Mouse (Mus musculus): ENCODE data around the gene Zfp951.
"Not testable (repeated sequence)": the region's sequence is repeated elsewhere in the genome, so short reads cannot be mapped to it uniquely, and the experiment has no call there.

Gene Zfp951

DNA sequence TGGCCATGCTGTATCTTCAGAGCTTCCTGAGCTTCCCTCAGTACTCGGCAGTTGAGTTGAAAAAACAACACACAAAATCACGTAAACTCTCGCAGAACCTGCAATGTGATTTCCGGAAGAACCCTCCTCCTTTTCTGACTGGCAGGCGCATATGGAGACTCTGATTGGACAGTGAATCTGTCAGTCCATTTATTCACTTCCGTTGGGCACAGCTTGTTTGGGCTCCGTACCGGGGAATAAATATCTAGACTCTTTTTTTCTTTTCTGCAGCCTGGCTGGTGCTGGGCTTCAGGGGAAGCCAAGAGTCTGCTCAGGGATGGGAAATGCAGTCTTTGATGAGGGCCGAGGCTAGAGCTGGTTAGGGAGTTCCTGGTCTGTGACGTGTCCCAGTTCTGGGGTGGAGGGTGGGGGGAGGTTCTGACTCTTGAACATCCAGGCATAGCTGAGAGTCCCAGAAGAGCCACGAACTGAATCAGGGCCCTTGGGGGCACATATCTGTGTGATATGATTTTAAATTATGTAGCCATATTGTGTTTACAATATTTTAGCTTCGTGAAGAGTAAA is at the start of gene Zfp951:
TSS of gene Zfp951 (minus strand) at position 109 of the 564 bp plus-strand sequence.
- DNase-seq = peak; percentile 42

DNA sequence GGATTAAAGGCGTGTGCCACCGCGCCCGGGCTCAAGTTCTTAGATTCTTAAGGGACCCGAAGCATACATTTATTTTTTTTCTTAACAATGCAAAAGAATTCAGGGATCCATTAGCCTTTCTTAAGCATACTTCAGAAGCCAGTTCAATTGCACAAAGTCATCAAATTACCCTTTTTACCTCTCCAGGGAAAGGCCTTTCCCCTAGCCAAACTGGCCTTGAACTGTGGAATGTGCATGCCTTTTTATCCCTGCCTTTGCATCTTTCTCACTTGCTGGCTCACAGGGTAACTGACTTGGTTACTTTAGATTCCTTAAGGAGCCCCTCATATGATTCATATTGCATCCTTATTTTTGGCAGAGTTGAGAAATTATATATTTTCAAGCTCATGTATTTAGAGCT is 46.7 kb upstream of the Zfp951 start:
- DNase-seq = not testable (repeated sequence)

DNA sequence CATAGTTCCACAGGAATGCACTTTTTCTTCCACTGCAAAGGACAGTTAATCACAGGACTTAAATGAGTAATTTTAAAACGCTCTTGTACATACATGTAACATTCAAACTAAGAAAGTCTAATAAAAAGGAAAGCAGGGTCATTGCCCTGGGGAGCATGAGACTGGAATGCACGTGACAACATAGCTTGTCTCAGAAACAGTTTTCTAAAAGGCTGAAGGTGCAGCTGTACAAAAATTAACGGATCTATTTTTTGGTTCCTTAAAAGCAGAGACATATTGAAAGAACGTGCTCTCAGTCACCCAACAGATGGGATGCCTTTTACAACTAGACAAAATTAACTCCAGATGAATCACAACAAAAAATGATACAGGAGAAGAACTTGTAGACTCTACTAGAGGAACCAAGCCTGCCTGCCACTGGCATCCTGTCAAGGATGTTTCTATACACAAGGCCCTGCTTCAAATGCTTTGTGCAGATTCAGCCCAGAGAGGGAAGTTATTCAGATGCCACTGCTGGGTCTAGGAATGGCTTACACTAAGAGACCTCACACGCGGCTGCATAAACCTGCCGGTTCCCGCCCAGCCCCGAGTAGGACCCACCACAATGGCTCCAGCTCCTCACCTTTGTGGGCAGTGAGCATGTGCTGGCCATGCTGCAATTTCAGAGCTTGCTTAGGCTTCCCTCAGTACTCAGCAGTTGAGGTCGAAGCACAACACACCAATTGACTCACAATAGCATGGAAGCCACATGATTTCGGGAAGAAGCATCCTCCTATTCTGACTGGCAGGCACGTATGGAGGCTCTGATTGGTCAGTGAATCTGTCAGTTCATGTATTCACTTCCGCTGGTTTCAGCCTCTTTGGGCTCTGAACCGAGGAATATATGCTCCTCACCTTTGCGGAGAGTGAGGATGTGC is 567 bp downstream of the Zfp951 start:
- not testable (repeated sequence) for DNase-seq

- not testable (repeated sequence) for DNase-seq
Measured at GRCm38 (mm10) chr5:104854546-104854945, 5.3 kb downstream of the Zfp951 start.

GRCm38 (mm10) chr5:104833330-104833729 is 26.5 kb downstream of the Zfp951 start:
- no peak for DNase-seq

DNA sequence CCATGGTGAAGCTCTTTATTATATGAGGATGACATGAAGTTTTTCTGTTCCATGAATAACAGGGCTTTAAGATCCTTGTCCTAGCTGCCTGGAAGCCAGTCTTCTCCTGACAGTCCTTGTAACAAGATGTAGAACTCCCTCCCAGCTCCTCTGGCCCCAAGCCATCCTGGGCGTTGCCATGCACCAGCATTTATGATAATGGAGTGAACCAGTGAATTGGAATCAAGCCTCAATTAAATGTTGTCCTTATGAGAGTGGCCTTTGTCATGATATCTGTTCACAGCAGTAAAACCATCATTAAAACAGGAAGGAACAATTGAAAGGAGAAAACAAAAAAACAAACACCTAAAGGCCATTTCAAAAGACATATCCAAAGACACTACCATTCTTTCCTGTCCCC is 30.3 kb downstream of the Zfp951 start:
- DNase-seq = no peak

DNA sequence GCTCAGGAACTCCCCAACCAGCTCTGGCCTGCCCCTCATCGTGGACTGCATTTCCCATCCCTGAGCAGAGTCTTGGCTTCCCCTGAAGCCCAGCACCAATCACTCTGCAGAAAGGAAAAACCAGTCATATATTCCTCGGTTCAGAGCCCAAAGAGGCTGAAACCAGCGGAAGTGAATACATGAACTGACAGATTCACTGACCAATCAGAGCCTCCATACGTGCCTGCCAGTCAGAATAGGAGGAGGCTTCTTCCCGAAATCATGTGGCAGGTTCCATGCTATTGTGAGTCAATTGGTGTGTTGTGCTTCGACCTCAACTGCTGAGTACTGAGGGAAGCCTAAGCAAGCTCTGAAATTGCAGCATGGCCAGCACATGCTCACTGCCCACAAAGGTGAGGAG is 89.7 kb downstream of the Zfp951 start:
- DNase-seq = not testable (repeated sequence)
